Mouse (Mus musculus) forebrain, embryonic 10.5 days (tissue): ENCODE data around the gene U90926. TPM values are rescaled to one million over a fixed set of nuclear protein-coding genes. Genes with fewer than 3 reads are reported as not detected.

Experiments
- DNase-seq: peaks from one replicate; pipeline ENCODE4 v3.0.0-alpha.2; 2017; ENCODE audit warnings: low spot score; ENCODE audit errors: extremely low spot score
- H3K27ac ChIP-seq: fragments of 300-500 bp; sonication (generic); 2 replicates; pipeline ENCODE4 v1.5.1; 2016; ENCODE audit warnings: mild to moderate bottlenecking
- H3K27me3 ChIP-seq: fragments of 300-500 bp; sonication (generic); 2 replicates; pipeline ENCODE4 v1.6.1; 2016; ENCODE audit warnings: mild to moderate bottlenecking; ENCODE audit not compliant: poor library complexity, severe bottlenecking
- H3K36me3 ChIP-seq: fragments of 300-500 bp; sonication (generic); replicated peaks from 2 replicates; pipeline ENCODE4 v1.6.1; 2016; ENCODE audit warnings: mild to moderate bottlenecking, moderate library complexity
- H3K4me1 ChIP-seq: fragments of 300-500 bp; sonication (generic); 2 replicates; pipeline ENCODE4 v1.6.1; 2016
- H3K4me3 ChIP-seq: fragments of 300-500 bp; sonication (generic); 2 replicates; pipeline ENCODE4 v1.5.1; 2016; ENCODE audit warnings: mild to moderate bottlenecking, moderate library complexity
- H3K9me3 ChIP-seq: fragments of 300-500 bp; sonication (generic); 2 replicates; pipeline ENCODE4 v1.6.1; 2016; ENCODE audit warnings: mild to moderate bottlenecking, moderate library complexity
- WGBS: fragments of 180-500 bp; shearing (Covaris S2); methylation state at CpG from one replicate; pipeline ENCODE4 v1.1.7; 2016; 5-methylcytosine and 5-hydroxymethylcytosine counted together
- polyA plus RNA-seq: library from polyadenylated mRNA; unstranded; fragments of >200 nt; fragmentation: Nextera tagmentation; extraction: Ambion mirVana; gene quantifications from 2 replicates; pipeline ENCODE4 v1.2.1, GENCODE M21; 2016

U90926 gene
- polyA plus RNA-seq, 1 experiment from 2014 or later = not detected

DNA sequence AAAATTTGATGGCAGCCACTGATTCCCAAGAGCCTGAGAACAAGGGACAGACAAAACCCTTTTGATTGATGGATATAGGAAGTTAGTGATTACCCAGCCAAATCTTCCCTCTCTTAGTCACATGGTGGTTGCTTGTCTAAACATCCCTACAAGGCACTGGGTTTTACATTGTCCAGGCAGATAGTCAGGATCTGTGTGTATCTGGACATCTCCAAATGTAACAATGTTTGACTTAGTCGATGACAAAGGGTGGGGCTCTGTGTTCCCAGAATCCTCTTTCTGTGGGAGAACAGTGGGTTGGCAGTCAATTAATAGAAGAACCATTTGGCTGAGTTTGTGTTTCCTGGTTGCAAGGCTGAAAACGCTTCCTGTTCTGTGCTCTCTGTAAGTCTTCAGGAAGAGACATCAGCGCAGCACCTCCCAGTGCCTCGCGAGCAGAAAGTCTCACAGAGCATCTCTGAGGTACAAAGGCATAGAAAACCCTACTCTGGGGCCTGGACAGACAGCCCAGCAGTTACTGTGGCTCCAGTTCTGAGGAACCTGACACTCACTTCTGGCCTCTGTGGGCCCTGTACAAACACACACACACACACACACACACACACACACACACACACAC lies 19.8 kb upstream of the U90926 start:
- no peaks in the 10 kb centered on the region for H3K27me3 ChIP-seq
- no peak overlapping the region for H3K27ac ChIP-seq
- no peaks in the 10 kb centered on the region for H3K9me3 ChIP-seq
- 80% methylated on average over 5 of the region's 5 CpGs for WGBS
- DNase-seq = no peak
- no peaks in the 10 kb centered on the region for H3K4me1 ChIP-seq
- H3K4me3 ChIP-seq = no peak overlapping the region
- H3K36me3 ChIP-seq = no peaks in the 10 kb centered on the region

- H3K36me3 ChIP-seq = no peaks in the 10 kb centered on the region
- no peak overlapping the region for H3K4me3 ChIP-seq
- 85% methylated on average over 4 of the region's 4 CpGs for WGBS
- no peak for DNase-seq
- H3K4me1 ChIP-seq = 0 out of 2 replicates have a peak, but pooled peaks cover 4% of the 10 kb centered on the region
- H3K9me3 ChIP-seq = no peaks in the 10 kb centered on the region
- H3K27ac ChIP-seq = no peak overlapping the region
- no peaks in the 10 kb centered on the region for H3K27me3 ChIP-seq
These were observed 18.2 kb upstream of the U90926 start for GRCm38 (mm10) chr5:92233366-92233765.

- H3K4me3 ChIP-seq = no peak overlapping the region
- 84% methylated on average over 10 of the region's 10 CpGs for WGBS
- DNase-seq = no peak
These were observed 16.6 kb upstream of the U90926 start for GRCm38 (mm10) chr5:92231836-92232235.

GRCm38 (mm10) chr5:92230306-92230705 lies 15.1 kb upstream of the U90926 start:
- Histone ChIP-seq H3K36me3 (no peaks in the 10 kb centered on the region), H3K27ac (no peak overlapping the region), H3K27me3 (no peaks in the 10 kb centered on the region), H3K4me3 (no peak overlapping the region), H3K4me1 (0 out of 2 replicates have a peak, but pooled peaks cover 4% of the 10 kb centered on the region), H3K9me3 (no peaks in the 10 kb centered on the region)
- WGBS = 90% methylated on average over 11 of the region's 11 CpGs
- DNase-seq = no peak

More at GRCm38 (mm10) chr5:92231836-92232235, 16.6 kb upstream of the U90926 start:
- Histone ChIP-seq H3K4me1 (0 out of 2 replicates have a peak, but pooled peaks cover 4% of the 10 kb centered on the region), H3K9me3 (no peaks in the 10 kb centered on the region), H3K36me3 (no peaks in the 10 kb centered on the region), H3K27me3 (no peaks in the 10 kb centered on the region), H3K27ac (no peak overlapping the region)

DNA sequence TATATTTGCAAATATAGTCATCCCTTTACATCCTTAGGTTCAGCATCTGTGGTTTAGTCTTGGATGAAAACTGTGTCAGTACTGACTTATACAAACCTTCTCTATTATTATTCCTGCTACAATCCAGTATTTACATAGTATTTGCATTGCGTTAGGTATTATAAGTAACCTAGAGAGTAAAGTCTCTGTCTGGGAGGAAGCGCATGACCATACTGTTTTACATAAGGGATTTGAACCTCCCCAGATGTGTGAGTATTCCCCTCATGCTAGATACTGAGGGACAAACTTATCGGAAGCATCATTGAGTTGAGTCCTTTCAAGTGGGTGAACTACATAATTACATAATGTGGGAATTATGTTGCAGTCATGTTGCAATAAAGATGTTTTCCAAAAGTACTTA lies 14.3 kb upstream of the U90926 start:
- Histone ChIP-seq H3K36me3 (no peaks in the 10 kb centered on the region), H3K9me3 (no peaks in the 10 kb centered on the region), H3K27ac (no peak overlapping the region), H3K27me3 (no peaks in the 10 kb centered on the region), H3K4me1 (0 out of 2 replicates have a peak, but pooled peaks cover 4% of the 10 kb centered on the region), H3K4me3 (no peak overlapping the region)
- 93% methylated on average over 3 of the region's 3 CpGs for WGBS
- no peak for DNase-seq

GRCm38 (mm10) chr5:92228776-92229175 lies 13.6 kb upstream of the U90926 start:
- H3K36me3 ChIP-seq = no peaks in the 10 kb centered on the region
- DNase-seq = no peak
- 0 out of 2 replicates have a peak, but pooled peaks cover 4% of the 10 kb centered on the region for H3K4me1 ChIP-seq
- H3K27me3 ChIP-seq = no peaks in the 10 kb centered on the region
- H3K9me3 ChIP-seq = no peaks in the 10 kb centered on the region
- H3K27ac ChIP-seq = no peak overlapping the region
- H3K4me3 ChIP-seq = no peak overlapping the region
- WGBS = 27% methylated on average over 10 of the region's 10 CpGs

- Histone ChIP-seq H3K27ac (no peak overlapping the region), H3K36me3 (no peaks in the 10 kb centered on the region), H3K9me3 (no peaks in the 10 kb centered on the region), H3K4me1 (0 out of 2 replicates have a peak, but pooled peaks cover 4% of the 10 kb centered on the region), H3K4me3 (no peak overlapping the region), H3K27me3 (no peaks in the 10 kb centered on the region)
- no peak for DNase-seq
- WGBS = 89% methylated on average over 7 of the region's 7 CpGs
These were observed 12.6 kb upstream of the U90926 start for GRCm38 (mm10) chr5:92227782-92228181.

GRCm38 (mm10) chr5:92220287-92220902 lies 5.2 kb upstream of the U90926 start:
- H3K27ac ChIP-seq = no peak overlapping the region
- H3K4me1 ChIP-seq = peaks cover 9% of the 10 kb centered on the region; the same call in 1 of the 2 replicates
- WGBS = 90% methylated on average over 8 of the region's 8 CpGs
- H3K36me3 ChIP-seq = no peaks in the 10 kb centered on the region
- H3K27me3 ChIP-seq = no peaks in the 10 kb centered on the region
- H3K4me3 ChIP-seq = no peak overlapping the region
- H3K9me3 ChIP-seq = no peaks in the 10 kb centered on the region
- no peak for DNase-seq

DNA sequence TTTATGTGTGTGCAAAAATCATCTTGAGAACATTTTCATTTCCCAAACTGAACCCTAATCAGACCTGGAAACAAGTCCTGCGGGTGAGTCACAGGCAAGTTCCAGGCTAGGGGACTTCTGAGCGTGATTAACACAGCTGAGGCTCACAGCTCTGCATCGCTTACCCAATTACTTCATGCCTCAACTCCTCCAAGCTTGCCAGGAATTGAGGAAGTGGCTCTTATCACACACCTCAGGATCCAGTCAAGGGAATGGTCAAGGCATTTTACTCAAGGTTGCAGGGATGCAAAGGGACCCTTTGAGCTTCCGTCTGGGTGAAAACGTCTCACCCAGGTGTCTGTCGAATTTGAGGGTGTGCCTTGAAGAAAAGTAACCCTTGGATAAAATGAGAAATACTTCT lies 4.6 kb upstream of the U90926 start:
- Histone ChIP-seq H3K27ac (no peak overlapping the region), H3K4me3 (no peak overlapping the region), H3K27me3 (no peaks in the 10 kb centered on the region), H3K4me1 (peaks cover 9% of the 10 kb centered on the region; the same call in 1 of the 2 replicates), H3K36me3 (no peaks in the 10 kb centered on the region), H3K9me3 (no peaks in the 10 kb centered on the region)
- 68% methylated on average over 6 of the region's 6 CpGs for WGBS
- DNase-seq = no peak

DNA sequence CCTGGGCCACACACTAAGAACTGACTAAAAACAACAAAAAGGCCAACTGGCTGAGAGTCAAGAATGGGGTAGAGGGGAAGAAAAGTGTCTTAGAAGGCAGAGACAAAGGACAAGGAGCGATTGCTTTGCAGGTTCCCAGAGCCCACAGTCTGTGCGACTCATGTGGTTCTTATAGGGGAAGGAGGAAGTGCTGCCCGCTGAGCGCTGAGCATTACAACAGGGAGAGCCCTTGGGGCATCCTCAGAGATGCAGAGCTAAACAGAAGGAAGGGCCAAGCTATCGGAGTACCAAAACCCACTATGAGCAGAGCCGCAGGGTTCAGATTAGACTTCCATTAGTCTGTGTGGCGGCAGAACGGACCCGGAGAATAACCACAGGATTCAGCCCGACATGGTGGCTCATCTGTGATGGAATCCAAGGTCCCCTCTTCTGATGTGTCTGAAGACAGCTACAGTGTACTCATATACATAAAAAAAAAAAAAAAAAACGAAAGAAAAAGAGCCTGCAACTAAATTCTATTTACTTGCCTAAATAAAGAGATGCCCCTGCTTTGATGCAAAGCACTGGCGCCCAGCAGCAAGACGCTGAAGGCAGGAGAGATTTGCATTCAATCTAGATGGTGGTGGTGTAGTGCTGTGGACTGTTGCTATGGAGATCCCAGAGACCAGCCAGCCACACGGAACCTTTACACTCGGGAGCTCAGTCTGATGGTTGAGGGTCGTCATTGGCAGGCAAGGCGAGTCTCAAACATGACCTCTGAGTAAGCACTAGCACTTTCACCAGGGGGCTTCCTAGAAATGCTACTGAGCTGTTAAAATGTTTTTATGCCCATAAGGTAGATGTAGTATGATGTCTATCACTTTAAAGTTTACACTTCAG lies 3.9 kb upstream of the U90926 start:
- Histone ChIP-seq H3K9me3 (no peaks in the 10 kb centered on the region), H3K4me3 (no peak overlapping the region), H3K4me1 (peaks cover 9% of the 10 kb centered on the region; the same call in 1 of the 2 replicates), H3K36me3 (no peaks in the 10 kb centered on the region), H3K27ac (no peak overlapping the region), H3K27me3 (no peaks in the 10 kb centered on the region)
- DNase-seq = no peak
- 45% methylated on average over 17 of the region's 17 CpGs for WGBS

DNA sequence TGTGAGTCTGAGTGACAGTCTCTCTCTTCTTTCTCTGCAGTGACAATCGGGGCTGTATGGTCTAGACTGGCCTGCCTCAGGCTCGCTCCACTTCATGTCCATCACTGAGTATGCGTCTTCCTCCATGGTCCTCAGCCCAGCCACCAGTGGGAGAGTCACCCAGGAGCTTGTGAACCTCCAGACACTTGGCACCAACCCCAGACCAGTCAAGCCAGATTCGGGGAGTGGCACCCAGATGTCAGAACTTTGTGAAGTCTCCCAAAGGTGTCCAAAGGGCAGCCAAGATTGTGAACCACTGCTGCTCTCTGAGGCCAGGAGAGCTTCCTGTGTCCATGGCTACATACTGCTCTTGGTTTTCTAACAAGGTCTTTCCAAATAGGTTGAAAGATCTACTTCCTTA lies 3.0 kb downstream of the U90926 start:
- WGBS = 95% methylated on average over 4 of the region's 4 CpGs
- H3K4me3 ChIP-seq = no peak overlapping the region
- no peaks in the 10 kb centered on the region for H3K27me3 ChIP-seq
- H3K27ac ChIP-seq = no peak overlapping the region
- H3K36me3 ChIP-seq = no peaks in the 10 kb centered on the region
- no peaks in the 10 kb centered on the region for H3K9me3 ChIP-seq
- no peaks in the 10 kb centered on the region for H3K4me1 ChIP-seq
- no peak for DNase-seq

- H3K9me3 ChIP-seq = no peaks in the 10 kb centered on the region
- no peak for DNase-seq
- H3K36me3 ChIP-seq = no peaks in the 10 kb centered on the region; the same call in 1 of the 2 replicates
- 84% methylated on average over 8 of the region's 8 CpGs for WGBS
- no peaks in the 10 kb centered on the region for H3K4me1 ChIP-seq
- H3K27me3 ChIP-seq = no peaks in the 10 kb centered on the region
- no peak overlapping the region for H3K27ac ChIP-seq
- no peak overlapping the region for H3K4me3 ChIP-seq
These were observed 5.0 kb downstream of the U90926 start for GRCm38 (mm10) chr5:92210205-92210604.

DNA sequence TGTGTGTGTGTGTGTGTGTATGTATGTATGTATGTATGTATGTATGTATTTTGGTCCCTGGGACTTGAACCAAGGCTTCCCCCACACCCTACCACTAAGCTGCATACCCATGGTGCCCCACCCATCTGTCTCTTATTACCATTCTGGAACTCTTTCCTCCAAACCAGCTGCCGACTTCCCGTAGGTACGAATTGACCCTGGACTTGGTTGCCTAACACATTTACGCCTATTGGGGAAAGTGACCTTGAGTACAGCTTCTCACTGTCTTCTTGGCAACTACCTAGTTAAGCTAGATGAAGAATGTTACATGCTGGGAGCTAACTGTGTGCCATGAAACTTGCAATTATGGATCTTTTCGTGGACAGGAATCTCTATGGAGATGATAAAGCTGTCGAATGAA lies 9.1 kb downstream of the U90926 start:
- no peaks in the 10 kb centered on the region for H3K4me1 ChIP-seq
- H3K27me3 ChIP-seq = no peaks in the 10 kb centered on the region

More for the DNA sequence above, 9.1 kb downstream of the U90926 start:
- Histone ChIP-seq H3K27ac (no peak overlapping the region), H3K4me3 (no peak overlapping the region), H3K36me3 (peaks cover 34% of the 10 kb centered on the region), H3K9me3 (no peaks in the 10 kb centered on the region)
- WGBS = 89% methylated on average over 6 of the region's 6 CpGs
- no peak for DNase-seq
